Mouse (Mus musculus): ENCODE measurements around the gene Syncrip. TPM values are rescaled to one million over a fixed set of nuclear protein-coding genes. Genes with fewer than 3 reads are reported as not detected.

The Syncrip gene
- polyA plus RNA-seq, 1 experiment from 2014 or later, result 115 TPM

DNA sequence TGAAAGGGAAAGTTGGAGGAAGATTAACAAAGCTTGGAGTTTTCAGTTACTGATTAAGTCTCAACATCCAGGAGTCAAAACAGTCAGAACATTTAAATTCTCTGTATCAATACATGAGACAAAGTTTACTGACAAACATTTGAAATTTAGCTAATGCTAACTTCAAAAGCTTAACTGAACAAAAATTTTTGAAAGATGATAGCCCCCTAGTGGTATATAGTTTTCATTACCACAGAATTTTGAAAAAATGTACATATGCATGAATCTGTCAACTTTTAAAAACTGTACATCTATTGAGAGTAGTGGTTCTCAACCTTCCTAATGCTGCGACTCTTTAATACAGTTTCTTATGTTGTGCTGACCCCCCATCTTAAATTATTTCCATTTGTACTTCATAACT, 83.9 kb downstream of the Syncrip start:
- no peak for DNase-seq (ENCODE audit: low spot score)
- Histone ChIP-seq H3K27ac (replicated peaks) (no peak overlapping the region), H3K9me3 (replicated peaks) (no peaks in the 10 kb centered on the region), H3K27me3 (ENCODE audit: low read depth, poor library complexity, severe bottlenecking) (no peaks in the 10 kb centered on the region), H3K4me3 (no peak overlapping the region), H3K36me3 (peaks cover 39% of the 10 kb centered on the region), H3K4me1 (no peaks in the 10 kb centered on the region)
- WGBS, result 85% methylated on average over 1 of the region's 1 CpGs

Other genes with a start within 250 kb of the Syncrip start
- 0.73 and 1.1 TPM in 2 replicates for gene Nt5e, start 155.4 kb downstream of the Syncrip start, polyA plus RNA-seq (2016; fragmentation: Nextera tagmentation; extraction: Ambion mirVana)
- 20.7 and 21.1 TPM in 2 replicates for gene Snx14, start 43.6 kb downstream of the Syncrip start, polyA plus RNA-seq (2016; fragmentation: Nextera tagmentation; extraction: Ambion mirVana)
- 0.71 and 1.1 TPM in 2 replicates for gene Gm20537, start 26.0 kb downstream of the Syncrip start, polyA plus RNA-seq (2016; fragmentation: Nextera tagmentation; extraction: Ambion mirVana)
- gene Zfp949, start 65.4 kb upstream of the Syncrip start, polyA plus RNA-seq (2016; fragmentation: Nextera tagmentation; extraction: Ambion mirVana), result 5.9 and 9.1 TPM in 2 replicates
- 0.06 and 0.24 TPM in 2 replicates for gene Trim43a, start 98.3 kb upstream of the Syncrip start, polyA plus RNA-seq (2016; fragmentation: Nextera tagmentation; extraction: Ambion mirVana)
- 23.6 and 28.4 TPM in 2 replicates for gene Mthfsl, start 237.7 kb upstream of the Syncrip start, polyA plus RNA-seq (2016; fragmentation: Nextera tagmentation; extraction: Ambion mirVana)
- gene Bcl2a1d, start 249.3 kb upstream of the Syncrip start, polyA plus RNA-seq (2016; fragmentation: Nextera tagmentation; extraction: Ambion mirVana), result not detected in 2 replicates

Data from midbrain, embryonic 10.5 days (tissue).